Mouse (Mus musculus) inflammation-experienced regulatory T-cells, adult 6 months (primary cell): Measurements from ENCODE around the gene Slc25a41. TPM values are rescaled to one million over a fixed set of nuclear protein-coding genes. Genes with fewer than 3 reads are reported as not detected.
A peak's percentile ranks its signal among the peaks of the same experiment; 100 is the strongest.

ENCODE experiments used
- ATAC-seq: one replicate; pipeline ENCODE4 v1.8.0; 2017
- polyA plus RNA-seq, 3 experiments: library from polyadenylated mRNA; unstranded; fragments of 100-300 nt; shearing (Covaris generic); gene quantifications; one replicate each; pipeline ENCODE4 v1.2.1; 2017

The Slc25a41 gene
- not detected for polyA plus RNA-seq

DNA sequence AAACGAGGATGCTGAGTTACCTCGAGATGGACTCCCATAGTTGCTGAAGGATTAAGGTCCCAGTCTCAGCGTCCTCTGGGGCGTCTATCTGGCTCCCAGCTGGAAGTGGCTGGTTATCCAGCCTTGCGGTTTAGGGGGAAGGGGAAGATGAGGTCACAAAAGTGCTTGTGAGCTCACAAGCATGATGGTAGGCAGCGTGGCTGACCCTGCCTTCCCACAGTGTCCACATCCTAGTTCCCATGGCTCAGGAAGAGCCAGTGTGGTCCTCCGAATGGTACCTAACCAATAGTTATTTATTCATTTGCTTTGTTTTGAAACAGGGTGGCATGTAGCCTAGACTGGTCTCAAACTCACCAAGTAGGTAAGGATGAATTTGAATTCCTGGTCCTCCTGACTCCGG is at the start of gene Slc25a41:
TSS of gene Slc25a41 (minus strand) at position 101 of the 400 bp plus-strand sequence.
- ATAC-seq = no peak

DNA sequence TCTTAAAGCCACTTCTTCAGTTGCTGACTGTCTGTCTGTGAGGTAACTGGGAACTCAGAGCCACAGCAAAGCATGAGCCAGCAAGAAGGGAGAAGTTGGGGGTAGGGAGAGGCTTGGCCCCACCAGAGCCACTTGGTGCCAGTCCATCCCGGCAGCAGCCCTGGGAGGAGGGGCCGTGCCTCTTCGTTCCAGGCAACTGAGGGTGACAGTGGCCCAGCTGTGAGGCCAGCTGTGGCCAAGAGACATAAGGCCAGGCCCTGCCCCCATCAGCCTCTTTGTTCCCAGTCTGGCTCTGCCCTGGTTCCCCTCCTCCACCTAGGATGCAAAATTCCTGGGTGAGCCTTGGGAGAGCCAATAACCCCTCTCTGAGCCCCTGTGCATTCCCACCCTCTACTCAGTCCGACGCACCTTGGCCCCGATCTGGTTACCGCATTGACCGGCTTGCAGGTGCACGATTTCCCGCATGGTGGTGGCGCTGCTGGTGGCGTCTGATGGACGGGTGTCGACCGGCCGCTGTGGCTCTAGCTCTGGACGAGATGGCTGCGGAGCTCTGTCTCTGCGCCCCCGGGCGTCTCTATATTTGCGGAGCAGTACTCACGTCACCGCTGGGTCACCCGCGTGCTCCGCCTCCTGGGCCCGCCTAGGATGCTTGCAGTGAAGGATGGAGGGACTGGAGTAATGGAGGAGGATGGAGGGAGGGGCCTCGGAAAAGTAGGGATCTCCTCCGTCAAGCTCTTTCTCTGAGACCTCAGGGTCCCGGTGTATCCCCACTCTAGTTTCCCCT is 45.8 kb upstream of the Slc25a41 start, which contains the start of gene Tubb4a:
TSS of gene Tubb4a (minus strand) at position 734 of the 784 bp plus-strand sequence.
- no peak for ATAC-seq

DNA sequence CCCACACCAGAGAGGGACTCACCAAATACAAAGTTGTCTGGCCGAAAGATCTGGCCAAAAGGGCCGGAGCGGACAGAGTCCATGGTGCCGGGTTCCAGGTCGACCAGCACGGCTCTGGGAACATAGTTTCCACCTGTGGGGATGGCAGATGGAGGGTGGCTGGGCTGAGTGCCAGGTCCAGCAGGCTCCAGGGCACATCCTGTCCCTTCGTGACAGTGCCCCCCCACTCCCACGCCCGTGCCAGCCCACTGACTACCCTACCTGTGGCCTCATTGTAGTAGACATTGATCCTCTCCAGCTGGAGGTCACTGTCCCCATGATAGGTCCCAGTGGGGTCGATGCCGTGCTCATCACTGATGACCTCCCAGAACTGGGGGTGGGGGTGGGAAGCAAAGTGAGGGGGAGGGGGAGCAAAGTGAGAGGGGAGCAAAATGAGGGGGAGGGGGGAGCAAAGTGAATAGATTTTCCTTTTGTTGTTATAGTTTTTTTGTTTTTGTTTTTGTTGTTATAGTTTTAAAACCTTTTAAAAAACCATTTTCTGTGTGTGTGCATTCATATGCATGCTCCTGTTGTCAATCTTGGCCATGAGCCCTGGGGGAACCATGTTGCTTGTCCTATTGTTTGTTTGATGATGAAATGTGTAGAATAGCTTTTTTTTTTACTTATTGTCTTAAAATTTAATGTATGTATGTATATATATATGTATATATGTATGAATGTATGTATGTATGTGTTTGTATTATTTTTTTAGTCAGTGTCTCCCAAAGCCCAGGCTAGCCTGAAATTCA is 44.7 kb upstream of the Slc25a41 start:
- no peak for ATAC-seq

DNA sequence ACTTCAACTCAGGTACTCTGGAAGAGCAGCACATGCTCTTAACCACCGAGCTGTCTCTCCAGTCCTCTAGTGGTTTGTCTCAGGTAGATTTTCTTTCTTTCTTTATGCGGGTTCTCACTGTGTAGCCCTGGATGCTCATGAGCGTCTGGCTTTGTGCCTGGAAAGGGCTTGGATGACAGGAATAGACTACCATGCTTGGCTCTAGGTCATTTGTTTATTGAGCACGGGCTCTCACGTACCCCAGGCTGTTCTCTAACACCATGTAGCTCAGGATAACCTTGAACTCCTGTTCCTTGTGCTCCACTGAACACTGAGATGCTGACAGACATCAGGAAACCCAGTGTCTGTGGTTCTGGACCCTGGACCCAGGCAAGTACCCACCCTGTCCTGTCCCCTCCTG is 41.0 kb upstream of the Slc25a41 start:
- ATAC-seq = no peak

DNA sequence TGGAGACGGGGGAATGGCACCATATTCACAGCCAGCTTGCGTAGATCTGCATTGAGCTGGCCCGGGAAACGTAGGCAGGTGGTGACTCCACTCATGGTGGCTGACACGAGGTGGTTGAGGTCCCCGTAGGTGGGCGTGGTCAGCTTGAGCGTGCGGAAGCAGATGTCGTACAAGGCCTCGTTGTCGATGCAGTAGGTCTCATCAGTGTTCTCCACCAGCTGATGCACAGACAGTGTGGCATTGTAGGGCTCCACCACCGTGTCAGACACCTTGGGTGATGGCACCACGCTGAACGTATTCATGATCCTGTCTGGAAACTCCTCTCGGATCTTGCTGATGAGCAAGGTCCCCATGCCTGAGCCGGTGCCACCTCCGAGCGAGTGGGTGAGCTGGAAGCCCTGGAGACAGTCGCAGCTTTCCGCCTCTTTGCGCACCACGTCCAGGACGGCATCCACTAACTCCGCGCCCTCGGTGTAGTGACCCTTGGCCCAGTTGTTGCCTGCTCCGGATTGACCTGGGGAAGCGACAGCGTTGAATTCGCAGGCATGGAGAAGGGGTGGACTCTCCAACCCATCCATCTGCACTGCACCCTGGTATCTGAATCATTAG is 39.9 kb upstream of the Slc25a41 start:
- ATAC-seq = no peak

DNA sequence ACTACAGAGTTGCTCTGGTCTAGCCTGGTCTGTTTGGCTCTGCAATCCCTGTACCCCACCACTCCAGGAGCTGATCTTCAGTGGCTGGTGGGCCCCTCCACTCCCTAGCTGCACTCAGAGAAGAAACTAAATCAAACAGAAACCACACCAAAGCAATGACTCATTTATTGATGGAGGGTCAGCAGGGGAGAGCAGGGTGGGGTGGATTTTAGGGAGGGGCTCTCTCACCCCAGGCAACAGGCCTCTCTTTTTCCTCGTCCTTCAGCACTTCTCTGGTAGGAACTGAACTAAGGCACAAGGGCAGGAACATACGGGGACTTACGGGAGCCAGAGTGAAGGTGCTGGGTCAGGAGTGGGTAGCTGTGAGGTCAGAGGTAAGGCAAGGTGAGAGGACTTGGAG is 38.5 kb upstream of the Slc25a41 start:
- ATAC-seq = no peak

DNA sequence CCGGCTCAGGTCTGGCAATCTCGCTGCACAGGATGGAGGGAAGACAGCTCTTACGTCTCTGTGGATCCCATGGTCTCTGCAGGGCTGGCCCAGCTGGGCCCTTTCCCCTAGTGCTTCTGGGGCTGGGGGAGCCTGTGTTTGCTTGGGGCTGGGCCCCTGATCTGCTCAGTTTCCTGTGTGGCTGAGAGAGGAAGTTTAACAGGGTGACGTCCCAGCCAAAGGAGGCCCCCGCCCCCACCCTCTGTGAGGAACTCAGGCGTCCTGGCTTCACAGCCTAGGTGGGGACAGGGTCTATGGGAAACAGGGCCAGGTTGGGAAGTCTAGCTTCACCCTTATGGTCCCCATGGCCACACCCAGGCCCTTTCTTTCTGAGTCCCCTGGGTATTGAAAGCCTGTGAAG is 36.9 kb upstream of the Slc25a41 start, which contains the start of gene Dennd1c:
TSS of gene Dennd1c (minus strand) at position 179 of the 400 bp plus-strand sequence.
- peak; percentile 96 for ATAC-seq

DNA sequence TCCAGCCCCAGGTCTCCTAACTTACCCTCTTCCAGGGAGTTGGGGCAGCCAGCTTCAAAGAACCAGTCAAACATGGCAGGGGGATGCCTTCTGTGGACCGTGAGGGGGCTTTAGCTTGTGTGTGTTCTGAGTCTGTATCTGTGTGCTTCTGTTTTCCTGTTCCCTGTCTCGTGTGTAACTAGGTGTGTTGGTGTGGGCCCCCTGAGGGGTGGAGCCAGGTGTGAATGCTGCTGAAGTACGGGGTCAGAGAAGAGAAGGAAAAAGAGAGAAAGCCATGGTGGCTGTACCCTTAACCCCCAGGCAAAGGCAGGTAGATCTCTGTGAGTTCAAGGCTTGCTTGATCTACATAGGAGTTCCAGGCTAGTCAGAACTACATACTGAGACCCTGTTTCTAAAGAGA is 35.5 kb upstream of the Slc25a41 start:
- ATAC-seq = no peak

DNA sequence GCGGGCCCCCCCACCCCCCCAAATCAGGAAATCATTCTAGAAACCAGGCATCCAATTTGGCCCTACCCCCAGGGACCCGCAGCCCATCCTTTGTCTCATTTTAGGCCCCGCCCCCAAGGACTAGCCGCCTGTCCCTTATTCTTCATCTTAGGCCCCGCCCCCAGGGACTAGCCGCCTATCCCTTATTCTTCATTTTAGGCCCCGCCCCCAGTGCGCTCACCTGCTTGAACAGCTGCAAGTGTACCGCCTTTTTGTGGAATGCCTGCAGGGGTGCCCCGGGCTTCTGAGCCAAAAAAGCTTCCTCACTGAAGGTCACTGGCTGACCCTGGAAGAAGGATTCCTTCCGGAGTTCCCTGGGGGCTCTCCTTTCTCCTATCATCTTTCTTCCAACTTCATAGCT is 29.2 kb upstream of the Slc25a41 start:
- no peak for ATAC-seq

DNA sequence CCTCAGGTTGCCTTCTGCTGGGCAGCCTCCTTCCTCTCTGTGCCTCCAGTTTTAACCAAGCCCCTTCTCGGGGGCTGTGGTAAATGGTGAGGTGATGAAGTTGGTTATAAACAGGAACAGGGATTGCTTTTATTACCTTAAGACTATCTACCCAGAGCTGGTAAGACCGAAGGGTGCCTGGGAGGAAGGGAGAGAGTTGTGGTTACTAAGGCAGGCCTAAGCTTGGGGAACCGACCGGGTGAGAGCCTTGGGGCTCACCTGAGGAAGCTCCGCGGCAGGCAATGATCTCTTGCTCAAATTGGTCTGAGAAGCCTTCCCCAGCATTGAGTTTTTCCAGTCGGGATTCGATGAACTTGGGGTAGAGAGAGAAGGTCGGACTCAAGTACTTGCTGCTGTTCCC is 28.8 kb upstream of the Slc25a41 start:
- ATAC-seq = no peak

DNA sequence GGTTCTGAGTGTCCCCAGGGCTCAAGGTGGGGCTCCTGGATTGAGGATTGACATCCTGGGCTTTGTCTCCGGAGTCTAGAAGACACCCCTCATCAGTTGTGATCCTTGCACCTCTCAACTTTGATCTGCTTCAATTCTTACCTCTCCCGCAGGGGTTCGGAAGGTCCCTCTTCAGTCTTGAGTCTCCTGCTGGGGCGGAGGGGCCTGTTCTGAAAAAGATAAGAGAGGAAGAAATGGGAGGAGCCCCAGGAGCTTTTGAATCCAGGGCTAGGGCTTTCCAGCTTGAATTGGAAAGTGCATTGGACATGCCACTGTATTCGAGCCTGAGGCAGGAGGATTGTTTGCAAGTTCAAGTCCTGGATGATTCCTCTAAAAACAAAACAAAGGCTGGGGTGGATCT is 25.5 kb upstream of the Slc25a41 start:
- ATAC-seq = no peak

DNA sequence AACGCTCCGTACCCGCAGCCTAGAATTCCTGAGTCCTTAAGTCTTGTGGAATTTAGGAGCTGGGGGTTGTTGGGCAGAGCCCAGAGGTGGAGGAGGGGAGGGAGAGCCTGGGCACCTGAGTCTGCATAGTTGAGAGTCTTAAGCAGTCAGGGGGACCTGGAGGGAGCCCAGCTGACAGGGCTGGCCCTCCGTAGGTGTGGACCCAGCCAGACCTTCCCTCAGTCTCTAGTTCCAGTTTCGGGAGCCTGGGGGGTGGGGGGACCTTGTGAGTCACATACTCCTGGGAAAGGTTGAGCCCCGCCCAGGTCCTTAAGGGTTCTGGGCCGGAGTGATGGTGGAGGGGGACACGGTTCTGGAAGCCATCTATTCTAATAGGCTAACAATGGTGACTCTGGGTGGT is 21.6 kb upstream of the Slc25a41 start:
- no peak for ATAC-seq

DNA sequence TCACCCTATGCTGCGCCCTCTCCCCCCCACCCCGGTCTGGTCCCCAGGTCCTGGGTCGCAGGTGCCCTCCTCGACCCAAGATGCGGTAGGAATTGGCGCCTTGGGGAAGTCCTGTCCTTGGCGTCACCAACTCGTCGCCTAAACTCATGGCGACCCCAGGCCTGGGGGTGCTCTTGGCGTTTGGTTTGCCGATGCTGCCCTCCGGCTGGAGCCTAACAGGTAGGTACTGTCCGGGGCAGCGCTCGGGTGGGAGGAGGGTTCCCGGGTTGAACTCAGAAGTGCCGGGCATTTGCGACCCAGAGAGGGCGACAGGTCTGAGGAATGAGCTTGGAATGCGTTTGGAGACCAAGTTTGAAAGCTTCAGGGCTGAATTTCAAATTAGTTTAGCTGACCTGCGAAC is 21.1 kb upstream of the Slc25a41 start:
- no peak for ATAC-seq

DNA sequence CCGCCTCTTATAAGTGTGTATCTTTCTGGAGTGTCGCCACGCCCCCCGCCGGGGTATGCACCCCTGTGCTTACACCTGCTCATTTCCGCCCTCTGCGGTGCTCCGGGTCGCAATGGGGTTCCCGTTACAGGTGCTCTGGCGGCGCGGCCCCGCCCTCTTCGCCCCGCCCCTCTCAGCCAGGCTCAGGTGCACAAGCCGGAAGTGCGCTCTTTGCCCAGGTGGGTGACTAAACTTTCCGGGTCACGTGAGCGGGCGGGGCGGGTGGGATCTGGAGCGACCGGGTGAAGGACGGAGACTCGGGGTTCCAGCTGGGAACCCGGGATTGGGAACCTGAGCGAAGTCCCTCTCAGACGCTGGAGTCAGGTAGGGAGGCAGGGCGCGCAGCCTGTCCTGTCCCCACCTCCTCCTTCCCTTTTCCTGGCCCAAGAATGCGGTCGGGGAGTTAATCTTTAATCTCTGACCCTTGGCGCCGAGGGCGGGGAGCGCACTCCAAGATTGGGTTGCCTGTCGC is 20.6 kb upstream of the Slc25a41 start:
- ATAC-seq = no peak

DNA sequence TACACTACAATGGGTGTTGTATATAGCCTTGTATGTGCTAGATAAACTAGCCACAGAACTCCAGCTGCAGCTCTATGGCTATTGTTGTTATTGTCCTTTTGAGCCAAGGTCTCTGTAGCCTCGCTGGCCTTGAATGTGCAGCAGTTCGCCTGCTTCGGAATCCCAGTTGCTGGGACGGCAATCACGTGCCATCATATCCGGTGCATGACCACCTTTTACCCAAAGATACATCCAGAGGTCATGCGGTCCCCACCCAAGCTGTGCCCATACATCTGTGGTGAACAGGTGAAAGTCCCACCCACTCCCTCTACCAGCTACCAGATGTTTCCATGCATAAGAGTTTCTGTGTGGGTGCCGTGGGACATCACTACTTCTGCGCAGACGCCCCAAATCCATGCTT is 19.6 kb upstream of the Slc25a41 start:
- ATAC-seq = peak; percentile 19

DNA sequence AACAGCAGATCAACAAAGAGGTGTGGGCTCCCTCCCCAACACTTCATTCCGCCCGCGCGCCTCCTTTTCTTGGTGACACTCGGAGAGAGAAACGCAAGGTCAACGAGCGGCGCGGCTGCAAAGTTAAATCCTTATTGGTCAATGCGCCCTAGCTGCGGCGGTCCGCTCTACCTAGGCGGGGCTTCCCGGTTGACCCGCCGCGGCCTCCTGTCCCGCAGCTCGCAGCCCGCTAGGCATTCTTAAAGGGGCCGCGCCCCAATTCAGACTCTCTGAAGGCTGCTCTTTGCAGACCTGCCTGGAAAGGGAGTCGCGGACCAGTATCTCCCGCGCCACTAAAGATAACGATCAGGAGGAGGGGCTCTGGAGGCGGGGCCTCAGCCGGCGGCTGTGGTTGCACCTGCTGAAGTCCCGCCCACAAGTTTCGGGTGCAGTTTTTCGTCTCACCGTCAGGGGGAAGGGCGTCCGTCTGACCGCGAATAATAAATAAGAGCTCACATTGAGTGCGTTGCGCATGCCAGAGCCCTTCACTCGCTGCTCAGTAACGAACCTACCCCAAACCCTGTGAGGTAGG is 18.9 kb upstream of the Slc25a41 start:
- ATAC-seq = peak; percentile 82

DNA sequence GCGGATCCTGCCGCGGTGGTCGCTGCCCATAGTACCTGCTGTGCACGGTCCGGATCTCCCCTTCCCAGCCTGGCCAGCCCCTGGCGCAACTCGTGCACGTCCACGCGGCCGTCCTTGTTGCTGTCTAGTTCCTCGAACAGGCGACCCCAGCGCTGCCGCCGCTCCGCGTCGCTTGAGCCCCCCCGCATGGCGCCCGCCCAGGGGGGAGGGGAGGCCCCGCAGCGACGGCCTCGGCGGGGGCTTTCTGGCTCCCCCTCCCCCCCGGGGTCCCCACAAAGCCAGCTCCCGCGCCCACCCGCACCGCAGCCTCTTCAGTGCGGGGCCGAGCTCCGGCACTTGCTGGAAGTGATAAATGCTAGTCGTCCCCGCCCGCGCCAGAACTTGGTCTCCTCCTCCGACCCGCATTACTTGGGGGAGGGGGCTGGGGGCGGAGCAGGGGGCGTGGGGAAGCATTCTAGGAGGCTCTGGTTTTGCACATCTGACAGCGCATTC is 18.1 kb upstream of the Slc25a41 start, which contains the start of gene Slc25a23:
TSS of gene Slc25a23 (minus strand) at position 378 of the 492 bp plus-strand sequence.
- ATAC-seq = no peak

DNA sequence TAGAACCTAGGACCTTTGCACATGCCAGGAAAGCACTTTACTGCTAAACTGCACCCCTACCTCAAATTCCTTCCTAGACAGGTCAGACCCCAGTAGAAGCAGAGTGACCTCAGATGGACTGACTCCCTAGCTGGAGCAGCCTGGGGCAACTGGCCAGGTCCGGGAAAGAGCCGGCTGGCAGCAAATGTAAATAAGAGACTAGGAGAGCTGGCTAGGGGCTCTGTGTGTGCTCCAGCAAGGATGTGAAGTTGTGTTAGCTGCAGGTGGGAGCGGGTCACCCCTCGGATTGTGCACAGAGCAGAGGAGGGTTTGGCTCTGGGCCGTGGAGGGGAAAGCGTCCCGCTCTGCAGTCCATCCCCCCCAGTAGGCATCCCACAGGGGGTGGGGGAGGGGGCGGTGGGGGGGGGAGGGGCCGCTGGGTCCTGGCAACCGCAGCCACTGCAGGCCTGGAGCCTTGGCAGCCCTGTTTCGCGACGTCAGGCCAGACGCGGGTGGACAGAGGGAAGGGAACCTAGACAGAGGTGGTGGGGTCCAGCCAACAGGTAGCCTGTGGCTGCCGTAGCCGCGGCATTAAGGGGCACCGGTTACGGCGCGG is 17.5 kb upstream of the Slc25a41 start, which contains the start of gene Crb3:
TSS of gene Crb3 (plus strand) at position 215 of the 595 bp plus-strand sequence.
- no peak for ATAC-seq

DNA sequence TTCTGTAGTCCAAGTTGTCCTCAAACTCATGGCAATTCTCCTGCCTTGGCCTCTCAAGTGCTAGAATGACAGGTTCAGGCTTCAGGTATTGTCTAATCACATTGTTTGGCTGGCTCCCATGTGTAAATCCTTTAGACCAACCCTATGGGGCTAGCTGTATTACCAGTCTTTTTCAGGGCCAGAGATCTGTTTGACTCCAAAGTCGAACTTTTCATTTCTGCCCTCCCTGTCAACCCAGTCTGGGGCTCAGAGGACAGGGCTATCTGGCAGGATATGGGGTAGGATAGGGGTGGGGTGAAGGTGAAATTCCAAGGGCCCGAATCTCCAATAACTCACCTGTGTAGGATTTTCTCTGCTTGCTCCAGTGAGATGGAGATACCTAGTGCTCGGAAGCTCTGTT is 14.8 kb upstream of the Slc25a41 start:
- ATAC-seq = no peak

DNA sequence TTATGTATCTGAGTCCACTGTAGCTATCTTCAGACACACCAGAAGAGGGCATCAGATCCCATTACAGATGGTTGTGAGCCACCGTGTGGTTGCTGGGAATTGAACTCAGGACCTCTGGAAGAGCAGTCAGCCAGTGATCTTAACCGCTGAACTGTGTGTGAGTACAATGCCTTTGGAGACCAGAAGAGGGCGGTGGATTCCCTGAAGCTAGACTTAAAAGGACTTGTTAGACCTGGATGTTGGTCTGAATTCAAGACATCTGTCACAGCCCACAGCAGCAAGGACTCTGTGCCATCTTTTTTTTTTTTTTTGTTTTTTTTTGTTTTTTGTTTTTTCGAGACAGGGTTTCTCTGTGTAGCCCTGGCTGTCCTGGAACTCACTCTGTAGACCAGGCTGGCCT is 10.2 kb upstream of the Slc25a41 start:
- ATAC-seq = peak; percentile 64

DNA sequence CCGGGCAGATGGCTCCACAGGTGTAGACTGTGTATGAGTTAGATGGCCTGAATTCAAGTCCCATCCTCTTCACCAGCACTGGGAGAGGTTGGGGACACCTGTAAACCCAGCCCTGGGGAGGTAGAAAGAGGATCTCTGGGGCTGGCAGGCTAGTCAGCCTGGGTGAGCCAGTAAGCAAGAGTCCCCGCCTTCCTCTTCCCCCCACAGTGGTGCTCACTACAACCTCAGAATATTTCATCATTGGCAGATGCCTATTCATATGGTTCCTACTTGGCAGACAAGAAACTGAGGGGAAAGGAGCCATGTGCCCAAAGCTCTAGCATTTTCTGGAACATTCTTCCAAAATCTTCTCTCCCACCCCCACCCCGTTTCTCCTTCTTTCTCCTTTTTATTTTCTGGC is 7.4 kb upstream of the Slc25a41 start:
- no peak for ATAC-seq

DNA sequence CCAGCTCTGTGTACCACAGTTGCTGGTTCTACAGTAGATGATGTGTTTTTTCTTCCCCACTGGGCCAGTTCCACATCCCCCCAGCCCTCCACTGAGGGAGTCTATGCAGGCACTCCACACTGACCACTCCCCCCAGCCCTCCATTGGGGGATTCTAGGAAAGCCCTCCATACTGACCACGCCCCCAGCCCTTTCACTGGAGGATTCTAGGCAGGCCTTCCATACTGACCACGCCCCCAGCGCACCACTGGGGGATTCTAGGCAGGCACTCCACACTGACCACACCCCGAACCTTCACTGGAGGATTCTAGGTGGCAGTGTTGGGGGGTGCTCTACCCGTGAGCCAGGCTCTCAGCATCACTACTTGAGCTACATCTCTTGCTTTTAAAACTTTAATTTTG is 6.0 kb upstream of the Slc25a41 start:
- ATAC-seq = no peak
